Mouse (Mus musculus) intestine, embryonic 14.5 days (tissue): ENCODE measurements at regions not wholly inside any gene's neighbourhood (a gene's known extent, or its start where the extent isn't known, plus 50 kb on each side); places are given as distances from the start of the nearest gene placed in this dataset.

Experiments used
- ATAC-seq: fragments of 200-750 bp; cut with Nextera tagmentation; replicated peaks from 2 replicates; pipeline ENCODE4 v1.8.0; 2017; ENCODE audit warnings: low read depth, moderate number of reproducible peaks, moderate TSS enrichment, moderate library complexity; ENCODE audit not compliant: low FRiP score, low TSS enrichment
- DNase-seq: peaks from one replicate; pipeline ENCODE4 v3.0.0-alpha.2; 2018; ENCODE audit warnings: low spot score
- H3K27ac ChIP-seq: fragments of 300-500 bp; sonication (generic); 2 replicates; pipeline ENCODE4 v1.5.1; 2014; ENCODE audit warnings: low read depth, mild to moderate bottlenecking, control low read depth
- H3K27me3 ChIP-seq: fragments of 300-500 bp; sonication (generic); replicated peaks from 2 replicates; pipeline ENCODE4 v1.6.1; 2014; ENCODE audit warnings: low read length, control low read depth; ENCODE audit not compliant: control insufficient read depth, insufficient read depth
- H3K36me3 ChIP-seq: fragments of 300-500 bp; sonication (generic); 2 replicates; pipeline ENCODE4 v1.6.1; 2014; ENCODE audit warnings: low read length, control low read depth; ENCODE audit not compliant: control insufficient read depth, insufficient read depth
- H3K4me1 ChIP-seq: fragments of 300-500 bp; sonication (generic); replicated peaks from 2 replicates; pipeline ENCODE4 v1.6.1; 2014; ENCODE audit warnings: low read length, control low read depth, mixed read lengths; ENCODE audit not compliant: control insufficient read depth, insufficient read depth
- H3K4me2 ChIP-seq: fragments of 300-500 bp; sonication (generic); 2 replicates; pipeline ENCODE4 v1.6.1; 2014; ENCODE audit warnings: low read length
- H3K4me3 ChIP-seq: fragments of 300-500 bp; sonication (generic); 2 replicates; pipeline ENCODE4 v1.5.1; 2014; ENCODE audit warnings: low read depth, low read length, control low read depth, mixed read lengths
- H3K9ac ChIP-seq: fragments of 300-500 bp; sonication (generic); 2 replicates; pipeline ENCODE4 v1.6.1; 2014; ENCODE audit warnings: mild to moderate bottlenecking, low read length
- H3K9me3 ChIP-seq: fragments of 300-500 bp; sonication (generic); 2 replicates; pipeline ENCODE4 v1.6.1; 2016; ENCODE audit warnings: low read length, control low read depth; ENCODE audit not compliant: control insufficient read depth
- WGBS: fragments of 180-500 bp; shearing (Covaris S2); extraction: QIAGEN DNeasy Blood & Tissue Kit; methylation state at CpG from one replicate; pipeline ENCODE4 v1.1.7; 2014; 5-methylcytosine and 5-hydroxymethylcytosine counted together

DNA sequence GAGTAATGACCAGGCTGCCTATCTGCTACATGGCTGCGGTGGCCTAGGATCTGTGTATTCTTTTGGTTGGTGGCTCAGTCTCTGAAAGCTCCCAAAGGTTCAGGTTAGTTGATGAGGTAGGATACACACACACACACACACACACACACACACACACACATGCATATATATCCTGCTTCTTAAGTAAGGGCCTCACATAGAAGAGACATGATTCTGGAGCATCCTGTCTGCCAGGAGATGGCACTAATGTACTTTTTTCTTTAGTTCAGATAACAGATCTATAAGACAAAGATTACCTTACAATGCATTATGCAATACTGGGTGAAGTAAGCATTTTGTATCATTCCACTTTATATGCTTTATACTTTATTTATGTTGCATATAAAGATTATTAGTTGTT lies 149.8 kb downstream of the Ankrd7 start:
- H3K9me3 ChIP-seq = no peaks in the 10 kb centered on the region
- H3K4me2 ChIP-seq = no peak overlapping the region
- DNase-seq (no peak), ATAC-seq (no peak)
- H3K36me3 ChIP-seq = no peaks in the 10 kb centered on the region
- no peaks in the 10 kb centered on the region for H3K4me1 ChIP-seq
- H3K9ac ChIP-seq = no peak overlapping the region
- WGBS = 88% methylated on average over 1 of the region's 1 CpGs
- no peak overlapping the region for H3K4me3 ChIP-seq
- H3K27ac ChIP-seq = no peak overlapping the region
- no peaks in the 10 kb centered on the region for H3K27me3 ChIP-seq

DNA sequence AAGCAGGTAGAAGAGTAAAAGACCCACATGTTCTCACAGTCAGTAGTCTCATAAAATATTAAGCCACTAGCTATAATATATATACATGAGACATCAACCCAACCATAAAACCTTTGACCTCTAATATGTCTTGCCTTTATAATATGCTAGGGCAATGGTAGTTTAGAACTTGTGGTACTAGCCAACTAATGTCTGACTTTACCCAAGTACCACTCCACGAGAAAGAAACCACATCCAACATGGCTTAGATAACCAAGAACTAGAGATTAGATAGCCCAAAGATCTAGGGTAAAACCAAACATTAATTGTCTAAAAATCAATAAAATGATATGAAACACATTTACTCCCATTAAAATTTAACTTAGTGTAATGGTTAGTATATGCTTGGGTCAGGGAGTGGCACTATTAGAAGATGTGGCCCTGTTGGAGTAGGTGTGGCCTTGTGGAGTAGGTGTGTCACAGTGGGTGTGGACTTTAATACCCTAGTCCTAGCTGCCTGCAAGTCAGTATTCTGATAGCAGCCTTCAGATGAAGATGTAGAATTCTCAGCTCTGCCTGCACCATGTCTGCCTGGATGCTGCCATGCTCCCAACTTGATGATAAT lies 152.2 kb downstream of the Ankrd7 start:
- DNase-seq (no peak), ATAC-seq (peak; percentile 77)
- WGBS = 57% methylated on average over 1 of the region's 1 CpGs

GRCm38 (mm10) chr6:19034268-19034667 lies 168.2 kb downstream of the Ankrd7 start:
- no peaks in the 10 kb centered on the region for H3K4me1 ChIP-seq
- H3K27me3 ChIP-seq = no peaks in the 10 kb centered on the region
- H3K9me3 ChIP-seq = no peaks in the 10 kb centered on the region
- WGBS = 33% methylated on average over 1 of the region's 1 CpGs
- H3K4me3 ChIP-seq = no peak overlapping the region
- no peak for DNase-seq
- H3K4me2 ChIP-seq = no peak overlapping the region
- no peak overlapping the region for H3K9ac ChIP-seq
- ATAC-seq = no peak
- H3K27ac ChIP-seq = no peak overlapping the region
- no peaks in the 10 kb centered on the region for H3K36me3 ChIP-seq

More for the DNA sequence above, 152.2 kb downstream of the Ankrd7 start:
- Histone ChIP-seq H3K36me3 (no peaks in the 10 kb centered on the region), H3K9me3 (no peaks in the 10 kb centered on the region), H3K27me3 (no peaks in the 10 kb centered on the region), H3K4me1 (no peaks in the 10 kb centered on the region), H3K27ac (no peak overlapping the region), H3K4me3 (no peak overlapping the region), H3K4me2 (no peak overlapping the region), H3K9ac (no peak overlapping the region)
